Mouse (Mus musculus): Measurements from ENCODE around the gene Fibp. TPM values are rescaled to one million over a fixed set of nuclear protein-coding genes. Genes with fewer than 3 reads are reported as not detected.

Fibp gene
- polyA plus RNA-seq (2015; fragmentation: Illumina TruSeq; extraction: RNeasy Lipid Tissue Mini Kit (QIAGEN cat#74804); ENCODE audit: insufficient read depth, low read depth, low replicate concordance) = 29.7 TPM

GRCm38 (mm10) chr19:5460465-5460911, at the start of gene Fibp:
Gene Fibp, plus strand, starts transcription at chr19:5460615.

GRCm38 (mm10) chr19:5424782-5425741, 35.4 kb upstream of the Fibp start, which contains the start of the genes Drap1 and AI837181:
Gene Drap1, minus strand, starts transcription at chr19:5424979.
Gene AI837181, plus strand, starts transcription at chr19:5425144.

GRCm38 (mm10) chr19:5447515-5448353, 12.7 kb upstream of the Fibp start, which contains the start of gene Fosl1:
Gene Fosl1, plus strand, starts transcription at chr19:5447547.

GRCm38 (mm10) chr19:5457746-5458442, 2.5 kb upstream of the Fibp start, which contains the start of gene Ccdc85b:
Gene Ccdc85b, minus strand, starts transcription at chr19:5457894.

GRCm38 (mm10) chr19:5468374-5468773, 8.0 kb downstream of the Fibp start, which contains the start of gene Ctsw:
Gene Ctsw, minus strand, starts transcription at chr19:5468507.

GRCm38 (mm10) chr19:5473720-5474119, 13.3 kb downstream of the Fibp start, which contains the start of gene Efemp2:
Gene Efemp2, plus strand, starts transcription at chr19:5473954.

GRCm38 (mm10) chr19:5487768-5488550, 27.5 kb downstream of the Fibp start, which contains the start of gene Mus81:
Gene Mus81, minus strand, starts transcription at chr19:5488402.

GRCm38 (mm10) chr19:5490313-5490897, 30.0 kb downstream of the Fibp start, which contains the start of gene Cfl1:
Gene Cfl1, plus strand, starts transcription at chr19:5490455.

GRCm38 (mm10) chr19:5503687-5504086, 43.3 kb downstream of the Fibp start, which contains the start of gene 1700020D05Rik:
Gene 1700020D05Rik, minus strand, starts transcription at chr19:5503787.

GRCm38 (mm10) chr19:5510031-5511026, 49.9 kb downstream of the Fibp start, which contains the start of gene Snx32:
Gene Snx32, minus strand, starts transcription at chr19:5510538.

Other genes with a start within 250 kb of the Fibp start
- 3.9 TPM for gene Pacs1, start 187.5 kb upstream of the Fibp start, polyA plus RNA-seq (2015; fragmentation: Illumina TruSeq; extraction: RNeasy Lipid Tissue Mini Kit (QIAGEN cat#74804); ENCODE audit: insufficient read depth, low read depth, low replicate concordance)
- gene Sf3b2, start 165.2 kb upstream of the Fibp start, polyA plus RNA-seq (2015; fragmentation: Illumina TruSeq; extraction: RNeasy Lipid Tissue Mini Kit (QIAGEN cat#74804); ENCODE audit: insufficient read depth, low read depth, low replicate concordance) = 39.5 TPM
- not detected for gene Gal3st3, start 162.3 kb upstream of the Fibp start, polyA plus RNA-seq (2015; fragmentation: Illumina TruSeq; extraction: RNeasy Lipid Tissue Mini Kit (QIAGEN cat#74804); ENCODE audit: insufficient read depth, low read depth, low replicate concordance)
- not detected for gene Catsper1, start 124.9 kb upstream of the Fibp start, polyA plus RNA-seq (2015; fragmentation: Illumina TruSeq; extraction: RNeasy Lipid Tissue Mini Kit (QIAGEN cat#74804); ENCODE audit: insufficient read depth, low read depth, low replicate concordance)
- 3.7 TPM for gene Cst6, start 111.0 kb upstream of the Fibp start, polyA plus RNA-seq (2015; fragmentation: Illumina TruSeq; extraction: RNeasy Lipid Tissue Mini Kit (QIAGEN cat#74804); ENCODE audit: insufficient read depth, low read depth, low replicate concordance)
- gene Eif1ad, start 93.9 kb upstream of the Fibp start, polyA plus RNA-seq (2015; fragmentation: Illumina TruSeq; extraction: RNeasy Lipid Tissue Mini Kit (QIAGEN cat#74804); ENCODE audit: insufficient read depth, low read depth, low replicate concordance) = 6.5 TPM
- gene Banf1, start 93.4 kb upstream of the Fibp start, polyA plus RNA-seq (2015; fragmentation: Illumina TruSeq; extraction: RNeasy Lipid Tissue Mini Kit (QIAGEN cat#74804); ENCODE audit: insufficient read depth, low read depth, low replicate concordance) = 29.9 TPM
- 47.0 TPM for gene Sart1, start 71.9 kb upstream of the Fibp start, polyA plus RNA-seq (2015; fragmentation: Illumina TruSeq; extraction: RNeasy Lipid Tissue Mini Kit (QIAGEN cat#74804); ENCODE audit: insufficient read depth, low read depth, low replicate concordance)
- 6.0 TPM for gene Tsga10ip, start 58.1 kb upstream of the Fibp start, polyA plus RNA-seq (2015; fragmentation: Illumina TruSeq; extraction: RNeasy Lipid Tissue Mini Kit (QIAGEN cat#74804); ENCODE audit: insufficient read depth, low read depth, low replicate concordance)
- gene Drap1, start 35.6 kb upstream of the Fibp start, polyA plus RNA-seq (2015; fragmentation: Illumina TruSeq; extraction: RNeasy Lipid Tissue Mini Kit (QIAGEN cat#74804); ENCODE audit: insufficient read depth, low read depth, low replicate concordance) = 51.3 TPM
- 12.1 TPM for gene AI837181, start 35.5 kb upstream of the Fibp start, polyA plus RNA-seq (2015; fragmentation: Illumina TruSeq; extraction: RNeasy Lipid Tissue Mini Kit (QIAGEN cat#74804); ENCODE audit: insufficient read depth, low read depth, low replicate concordance)
- gene Fosl1, start 13.1 kb upstream of the Fibp start, polyA plus RNA-seq (2015; fragmentation: Illumina TruSeq; extraction: RNeasy Lipid Tissue Mini Kit (QIAGEN cat#74804); ENCODE audit: insufficient read depth, low read depth, low replicate concordance) = not detected
- 5.0 TPM for gene Ccdc85b, start 2.7 kb upstream of the Fibp start, polyA plus RNA-seq (2015; fragmentation: Illumina TruSeq; extraction: RNeasy Lipid Tissue Mini Kit (QIAGEN cat#74804); ENCODE audit: insufficient read depth, low read depth, low replicate concordance)
- gene Ctsw, start 7.9 kb downstream of the Fibp start, polyA plus RNA-seq (2015; fragmentation: Illumina TruSeq; extraction: RNeasy Lipid Tissue Mini Kit (QIAGEN cat#74804); ENCODE audit: insufficient read depth, low read depth, low replicate concordance) = 0.92 TPM
- 8.8 TPM for gene Efemp2, start 13.3 kb downstream of the Fibp start, polyA plus RNA-seq (2015; fragmentation: Illumina TruSeq; extraction: RNeasy Lipid Tissue Mini Kit (QIAGEN cat#74804); ENCODE audit: insufficient read depth, low read depth, low replicate concordance)
- 14.4 TPM for gene Mus81, start 27.8 kb downstream of the Fibp start, polyA plus RNA-seq (2015; fragmentation: Illumina TruSeq; extraction: RNeasy Lipid Tissue Mini Kit (QIAGEN cat#74804); ENCODE audit: insufficient read depth, low read depth, low replicate concordance)
- gene Cfl1, start 29.8 kb downstream of the Fibp start, polyA plus RNA-seq (2015; fragmentation: Illumina TruSeq; extraction: RNeasy Lipid Tissue Mini Kit (QIAGEN cat#74804); ENCODE audit: insufficient read depth, low read depth, low replicate concordance) = 65.0 TPM
- gene 1700020D05Rik, start 43.2 kb downstream of the Fibp start, polyA plus RNA-seq (2015; fragmentation: Illumina TruSeq; extraction: RNeasy Lipid Tissue Mini Kit (QIAGEN cat#74804); ENCODE audit: insufficient read depth, low read depth, low replicate concordance) = not detected
- 3.4 TPM for gene Snx32, start 49.9 kb downstream of the Fibp start, polyA plus RNA-seq (2015; fragmentation: Illumina TruSeq; extraction: RNeasy Lipid Tissue Mini Kit (QIAGEN cat#74804); ENCODE audit: insufficient read depth, low read depth, low replicate concordance)
- gene Ovol1, start 100.0 kb downstream of the Fibp start, polyA plus RNA-seq (2015; fragmentation: Illumina TruSeq; extraction: RNeasy Lipid Tissue Mini Kit (QIAGEN cat#74804); ENCODE audit: insufficient read depth, low read depth, low replicate concordance) = 0.89 TPM
- gene Ap5b1, start 107.4 kb downstream of the Fibp start, polyA plus RNA-seq (2015; fragmentation: Illumina TruSeq; extraction: RNeasy Lipid Tissue Mini Kit (QIAGEN cat#74804); ENCODE audit: insufficient read depth, low read depth, low replicate concordance) = 0.85 TPM
- 19.0 TPM for gene Rnaseh2c, start 141.3 kb downstream of the Fibp start, polyA plus RNA-seq (2015; fragmentation: Illumina TruSeq; extraction: RNeasy Lipid Tissue Mini Kit (QIAGEN cat#74804); ENCODE audit: insufficient read depth, low read depth, low replicate concordance)
- 10.2 TPM for gene Kat5, start 149.6 kb downstream of the Fibp start, polyA plus RNA-seq (2015; fragmentation: Illumina TruSeq; extraction: RNeasy Lipid Tissue Mini Kit (QIAGEN cat#74804); ENCODE audit: insufficient read depth, low read depth, low replicate concordance)
- 13.3 TPM for gene Rela, start 176.9 kb downstream of the Fibp start, polyA plus RNA-seq (2015; fragmentation: Illumina TruSeq; extraction: RNeasy Lipid Tissue Mini Kit (QIAGEN cat#74804); ENCODE audit: insufficient read depth, low read depth, low replicate concordance)
- 14.3 TPM for gene Sipa1, start 203.1 kb downstream of the Fibp start, polyA plus RNA-seq (2015; fragmentation: Illumina TruSeq; extraction: RNeasy Lipid Tissue Mini Kit (QIAGEN cat#74804); ENCODE audit: insufficient read depth, low read depth, low replicate concordance)
- 13.6 TPM for gene Map3k11, start 228.1 kb downstream of the Fibp start, polyA plus RNA-seq (2015; fragmentation: Illumina TruSeq; extraction: RNeasy Lipid Tissue Mini Kit (QIAGEN cat#74804); ENCODE audit: insufficient read depth, low read depth, low replicate concordance)
- 20.4 TPM for gene Pcnx3, start 228.3 kb downstream of the Fibp start, polyA plus RNA-seq (2015; fragmentation: Illumina TruSeq; extraction: RNeasy Lipid Tissue Mini Kit (QIAGEN cat#74804); ENCODE audit: insufficient read depth, low read depth, low replicate concordance)
- not detected for gene Kcnk7, start 243.8 kb downstream of the Fibp start, polyA plus RNA-seq (2015; fragmentation: Illumina TruSeq; extraction: RNeasy Lipid Tissue Mini Kit (QIAGEN cat#74804); ENCODE audit: insufficient read depth, low read depth, low replicate concordance)